Mouse (Mus musculus) myocyte (in vitro differentiated cells): ENCODE data around the gene Akr1a1. TPM values are rescaled to one million over a fixed set of nuclear protein-coding genes. Genes with fewer than 3 reads are reported as not detected.

Source experiments
- H3K27me3 ChIP-seq: one replicate; pipeline ENCODE4 v1.6.1; 2011; ENCODE audit not compliant: control insufficient read depth, insufficient read depth, insufficient read length
- H3K36me3 ChIP-seq: one replicate; pipeline ENCODE4 v1.6.1; 2011; ENCODE audit not compliant: control insufficient read depth, insufficient read depth
- H3K4me2 ChIP-seq: one replicate; pipeline ENCODE4 v1.6.1; 2011; ENCODE audit warnings: low read depth, control low read depth
- H3K4me3 ChIP-seq: one replicate; pipeline ENCODE4 v1.5.1; 2011; ENCODE audit warnings: mild to moderate bottlenecking, control low read depth, moderate library complexity
- H3K79me2 ChIP-seq: one replicate; pipeline ENCODE4 v1.6.1; 2011; ENCODE audit not compliant: control insufficient read depth, insufficient read depth
- H3ac ChIP-seq: one replicate; pipeline ENCODE4 v1.6.1; 2011; ENCODE audit not compliant: control insufficient read depth, insufficient read length
- CEBPB ChIP-seq: IDR thresholded peaks from 2 replicates; pipeline ENCODE4 v1.6.1; 2011; ENCODE audit warnings: mild to moderate bottlenecking, moderate library complexity; ENCODE audit not compliant: poor library complexity, insufficient read depth, severe bottlenecking
- E2F4 ChIP-seq: IDR thresholded peaks from one replicate; pipeline ENCODE4 v1.6.1; 2011; ENCODE audit warnings: mild to moderate bottlenecking, control low read depth, moderate library complexity; ENCODE audit not compliant: insufficient read depth
- MAX ChIP-seq: IDR thresholded peaks from one replicate; pipeline ENCODE4 v1.6.1; 2011; ENCODE audit warnings: low read depth, mild to moderate bottlenecking, control low read depth
- MYOD1 ChIP-seq, 3 experiments: IDR thresholded peaks; one replicate each; pipeline ENCODE4 v1.6.1; 2011; ENCODE audit warnings: control low read depth in 2 of 3, low read depth in 2 of 3, mild to moderate bottlenecking in 2 of 3, moderate library complexity in 1 of 3; ENCODE audit not compliant: insufficient read length in 2 of 3, control insufficient read depth in 1 of 3
- MYOG ChIP-seq, 3 experiments: IDR thresholded peaks; one replicate each; pipeline ENCODE4 v1.6.1; 2011; ENCODE audit warnings: control low read depth in 2 of 3, low read depth in 2 of 3, mild to moderate bottlenecking in 2 of 3; ENCODE audit not compliant: insufficient read length in 2 of 3, control insufficient read depth in 1 of 3, insufficient read depth in 1 of 3
- POLR2A ChIP-seq: IDR thresholded peaks from one replicate; pipeline ENCODE4 v1.6.1; 2011; ENCODE audit warnings: low read depth, mild to moderate bottlenecking, control low read depth, moderate library complexity; ENCODE audit not compliant: insufficient read length
- POLR2AphosphoS2 ChIP-seq: IDR thresholded peaks from one replicate; pipeline ENCODE4 v1.6.1; 2011; ENCODE audit warnings: low read depth, control low read depth; ENCODE audit not compliant: insufficient read length
- REST ChIP-seq: IDR thresholded peaks from one replicate; pipeline ENCODE4 v1.6.1; 2011; ENCODE audit warnings: mild to moderate bottlenecking, control low read depth, moderate library complexity; ENCODE audit not compliant: insufficient read depth, insufficient read length
- SRF ChIP-seq: IDR thresholded peaks from one replicate; pipeline ENCODE4 v1.6.1; 2011; ENCODE audit warnings: low read depth; ENCODE audit not compliant: control insufficient read depth, insufficient read length
- TCF12 ChIP-seq: IDR thresholded peaks from one replicate; pipeline ENCODE4 v1.6.1; 2011; ENCODE audit warnings: mild to moderate bottlenecking, control low read depth; ENCODE audit not compliant: poor library complexity, insufficient read depth, severe bottlenecking
- TCF3 ChIP-seq: IDR thresholded peaks from one replicate; pipeline ENCODE4 v1.6.1; 2011; ENCODE audit warnings: low read depth, control low read depth; ENCODE audit not compliant: insufficient read length
- USF1 ChIP-seq: IDR thresholded peaks from one replicate; pipeline ENCODE4 v1.6.1; 2011; ENCODE audit warnings: low read depth, mild to moderate bottlenecking, control low read depth, moderate library complexity
- polyA plus RNA-seq: library from polyadenylated mRNA; unstranded; fragments of >200 nt; fragmentation: generic; extraction: Trizol; gene quantifications from one replicate; pipeline ENCODE4 v1.2.1, GENCODE M21; 2012; ENCODE audit warnings: missing spikeins

Akr1a1 gene
- polyA plus RNA-seq, 1 experiment, result 746 TPM

- peak overlapping the region; percentile 79 for H3K4me3 ChIP-seq
- peaks cover 60% of the 10 kb centered on the region for H3K79me2 ChIP-seq
- peaks cover 8% of the 10 kb centered on the region for H3K36me3 ChIP-seq
- H3ac ChIP-seq, result peak overlapping the region; percentile 27
- no peak for TF ChIP-seq MYOD1 (IDR thresholded peaks at IDR 0.05; ENCODE audit: control insufficient read depth in 1 of 3, insufficient read length in 2 of 3, low read depth in 2 of 3)
- no peaks in the 10 kb centered on the region for H3K27me3 ChIP-seq
- peak overlapping the region; percentile 87 for H3K4me2 ChIP-seq
Measured at GRCm38 (mm10) chr4:116650365-116650764, 1.1 kb downstream of the Akr1a1 start.

GRCm38 (mm10) chr4:116649411-116649810 lies 2.1 kb downstream of the Akr1a1 start:
- Histone ChIP-seq H3K27me3 (no peaks in the 10 kb centered on the region), H3ac (no peak overlapping the region), H3K4me3 (peak overlapping the region; percentile 79), H3K79me2 (peaks cover 70% of the 10 kb centered on the region), H3K4me2 (peak overlapping the region; percentile 87), H3K36me3 (peaks cover 18% of the 10 kb centered on the region)
- no peak for TF ChIP-seq TCF3
- no peak for TF ChIP-seq SRF
- no peak for TF ChIP-seq MAX

GRCm38 (mm10) chr4:116645624-116646023 lies 5.9 kb downstream of the Akr1a1 start:
- H3K79me2 ChIP-seq, result peaks cover 86% of the 10 kb centered on the region
- H3K4me3 ChIP-seq, result no peak overlapping the region
- TF ChIP-seq SRF, result no peak
- no peak for TF ChIP-seq POLR2A
- TF ChIP-seq E2F4, result no peak
- TF ChIP-seq MYOG (IDR thresholded peaks at IDR 0.05; ENCODE audit: control insufficient read depth in 1 of 3, insufficient read depth in 1 of 3, insufficient read length in 2 of 3, low read depth in 2 of 3), result no peak
- no peak for TF ChIP-seq MYOD1 (IDR thresholded peaks at IDR 0.05; ENCODE audit: control insufficient read depth in 1 of 3, insufficient read length in 2 of 3, low read depth in 2 of 3)
- TF ChIP-seq MAX, result no peak
- no peak overlapping the region for H3ac ChIP-seq
- no peak overlapping the region for H3K4me2 ChIP-seq
- H3K27me3 ChIP-seq, result no peaks in the 10 kb centered on the region
- H3K36me3 ChIP-seq, result peaks cover 47% of the 10 kb centered on the region

GRCm38 (mm10) chr4:116644326-116644725 lies 7.2 kb downstream of the Akr1a1 start:
- peaks cover 73% of the 10 kb centered on the region for H3K79me2 ChIP-seq
- TF ChIP-seq REST, result no peak
- no peak for TF ChIP-seq USF1
- no peak for TF ChIP-seq E2F4
- TF ChIP-seq MYOG (IDR thresholded peaks at IDR 0.05; ENCODE audit: control insufficient read depth in 1 of 3, insufficient read depth in 1 of 3, insufficient read length in 2 of 3, low read depth in 2 of 3), result no peak
- no peak for TF ChIP-seq POLR2AphosphoS2
- TF ChIP-seq MAX, result no peak
- TF ChIP-seq POLR2A, result no peak
- no peak for TF ChIP-seq SRF
- no peak overlapping the region for H3K4me2 ChIP-seq
- H3ac ChIP-seq, result no peak overlapping the region
- H3K36me3 ChIP-seq, result peaks cover 57% of the 10 kb centered on the region
- H3K4me3 ChIP-seq, result no peak overlapping the region
- H3K27me3 ChIP-seq, result no peaks in the 10 kb centered on the region

GRCm38 (mm10) chr4:116642071-116642470 lies 9.4 kb downstream of the Akr1a1 start:
- no peaks in the 10 kb centered on the region for H3K27me3 ChIP-seq
- H3K4me2 ChIP-seq, result no peak overlapping the region
- H3K79me2 ChIP-seq, result peaks cover 50% of the 10 kb centered on the region
- no peak overlapping the region for H3K4me3 ChIP-seq
- peaks cover 58% of the 10 kb centered on the region for H3K36me3 ChIP-seq
- TF ChIP-seq MAX (no peak), POLR2AphosphoS2 (no peak), TCF3 (no peak), TCF12 (no peak), USF1 (no peak), REST (no peak), CEBPB (no peak), E2F4 (no peak)
- no peak overlapping the region for H3ac ChIP-seq

- TF ChIP-seq SRF, result no peak
- no peak for TF ChIP-seq USF1
- no peak for TF ChIP-seq MAX
- TF ChIP-seq POLR2AphosphoS2, result no peak
- no peak for TF ChIP-seq TCF12
- no peak for TF ChIP-seq MYOG (IDR thresholded peaks at IDR 0.05; ENCODE audit: control insufficient read depth in 1 of 3, insufficient read depth in 1 of 3, insufficient read length in 2 of 3, low read depth in 2 of 3)
- no peak for TF ChIP-seq CEBPB
- TF ChIP-seq REST, result no peak
- no peak for TF ChIP-seq POLR2A
- TF ChIP-seq MYOD1 (IDR thresholded peaks at IDR 0.05; ENCODE audit: control insufficient read depth in 1 of 3, insufficient read length in 2 of 3, low read depth in 2 of 3), result no peak
- no peak for TF ChIP-seq TCF3
- no peak for TF ChIP-seq E2F4
- no peak overlapping the region for H3K4me2 ChIP-seq
- H3ac ChIP-seq, result no peak overlapping the region
- no peaks in the 10 kb centered on the region for H3K27me3 ChIP-seq
- H3K4me3 ChIP-seq, result no peak overlapping the region
- peaks cover 18% of the 10 kb centered on the region for H3K79me2 ChIP-seq
- peaks cover 59% of the 10 kb centered on the region for H3K36me3 ChIP-seq
Measured at GRCm38 (mm10) chr4:116638821-116639220, 12.7 kb downstream of the Akr1a1 start.
